ENCODE assay signal across 19 mouse cellular contexts in the genomic region with DNA sequence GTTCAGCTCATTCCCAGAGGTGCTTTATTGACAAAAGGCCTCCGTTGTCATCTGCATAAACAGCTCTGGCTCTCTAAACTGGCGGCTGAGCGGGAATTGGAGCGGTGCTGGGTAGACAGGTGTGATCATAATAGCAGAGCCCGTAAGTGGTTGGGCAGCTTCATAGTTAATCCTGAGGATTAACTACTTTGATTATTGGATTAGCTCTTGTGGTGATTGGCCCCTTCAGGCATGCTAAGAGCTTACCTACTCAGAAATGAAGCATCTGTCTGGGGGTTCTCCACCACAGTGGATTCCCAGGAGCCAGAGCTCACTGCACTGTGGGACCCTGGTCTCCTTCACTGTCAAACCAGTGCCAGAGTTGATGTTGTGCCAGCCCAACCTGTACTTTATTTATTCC.
DNase-seq lines count a peak whose midpoint lies in the region; ATAC-seq and TF ChIP-seq lines count a peak whose summit lies in the region.
"Had no signal": no experiment of that assay in that cellular context is flagged by ENCODE, and none has a peak within 500 bp of the region (broad histone marks: within the 10 kb centered on the region; RNA-seq: fewer than 3 reads in every experiment).

No protein-coding gene starts in this region.

- 27% methylated on average over 5 of the region's 5 CpGs for WGBS in midbrain, embryonic 14.5 days
- 42% methylated on average over 5 of the region's 5 CpGs for WGBS in midbrain, embryonic 11.5 days
- WGBS in kidney, adult 2 months, result 84% methylated on average over 5 of the region's 5 CpGs
- 67% methylated on average over 5 of the region's 5 CpGs for WGBS in hindbrain, embryonic 12.5 days

- no peak overlapping the region for H3K9ac ChIP-seq in midbrain, embryonic 14.5 days (replicated peaks; ENCODE audit: low read length)
- no peak overlapping the region for H3K9ac ChIP-seq in midbrain, embryonic 11.5 days (ENCODE audit: low read length)
- no peak overlapping the region for H3K9ac ChIP-seq in hindbrain, embryonic 12.5 days
- H3K9ac ChIP-seq: embryonic facial prominence, embryonic 13.5 days; forebrain, embryonic 13.5 days; forebrain, embryonic 15.5 days; forebrain, postnatal 0 days had no signal

- no peaks in the 10 kb centered on the region for H3K27me3 ChIP-seq in midbrain, embryonic 14.5 days (ENCODE audit: control insufficient read depth, insufficient read depth, low read length)
- H3K27me3 ChIP-seq in midbrain, embryonic 11.5 days (ENCODE audit: control insufficient read depth, insufficient read depth, low read length), result no peaks in the 10 kb centered on the region
- H3K27me3 ChIP-seq in kidney, adult 2 months (replicated peaks; ENCODE audit: control insufficient read depth, insufficient read depth, low read length), result no peaks in the 10 kb centered on the region
- H3K27me3 ChIP-seq in hindbrain, embryonic 12.5 days, result no peaks in the 10 kb centered on the region
- H3K27me3 ChIP-seq: forebrain, embryonic 13.5 days; forebrain, embryonic 15.5 days had no signal

- H3K4me3 ChIP-seq in midbrain, embryonic 14.5 days (replicated peaks; ENCODE audit: low read depth, low read length), result no peak overlapping the region
- H3K4me3 ChIP-seq in midbrain, embryonic 11.5 days (ENCODE audit: low read depth, low read length), result no peak overlapping the region
- no peak overlapping the region for H3K4me3 ChIP-seq in kidney, adult 2 months (ENCODE audit: insufficient read depth, low read depth, low read length)
- no peak overlapping the region for H3K4me3 ChIP-seq in hindbrain, embryonic 12.5 days
- H3K4me3 ChIP-seq: embryonic facial prominence, embryonic 13.5 days; forebrain, embryonic 13.5 days; forebrain, embryonic 15.5 days had no signal

- H3K36me3 ChIP-seq in midbrain, embryonic 14.5 days (ENCODE audit: control insufficient read depth, insufficient read depth, low read length), result no peaks in the 10 kb centered on the region
- H3K36me3 ChIP-seq in midbrain, embryonic 11.5 days (ENCODE audit: control insufficient read depth, insufficient read depth, low read length), result no peaks in the 10 kb centered on the region
- H3K36me3 ChIP-seq in kidney, adult 2 months (ENCODE audit: control insufficient read depth, insufficient read depth, low read length), result no peaks in the 10 kb centered on the region
- no peaks in the 10 kb centered on the region for H3K36me3 ChIP-seq in hindbrain, embryonic 12.5 days
- H3K36me3 ChIP-seq: embryonic facial prominence, embryonic 13.5 days; forebrain, embryonic 15.5 days had no signal

- TF ChIP-seq CTCF in kidney, adult 2 months (conservative IDR thresholded peaks at IDR 0.05; ENCODE audit: insufficient read depth, insufficient read length, low read depth, low read length), result no peak

- H3K4me2 ChIP-seq in midbrain, embryonic 14.5 days (ENCODE audit: low read length), result no peak overlapping the region
- no peak overlapping the region for H3K4me2 ChIP-seq in midbrain, embryonic 11.5 days
- no peak overlapping the region for H3K4me2 ChIP-seq in hindbrain, embryonic 12.5 days (replicated peaks)
- H3K4me2 ChIP-seq: embryonic facial prominence, embryonic 13.5 days; forebrain, embryonic 13.5 days; forebrain, embryonic 15.5 days had no signal

- no peak for TF ChIP-seq POLR2A in kidney, adult 2 months (IDR thresholded peaks at IDR 0.05; ENCODE audit: low read depth, low read length)

- ATAC-seq in midbrain, embryonic 14.5 days (ENCODE audit: low FRiP score, low TSS enrichment), result no peak
- ATAC-seq in midbrain, embryonic 11.5 days (ENCODE audit: low FRiP score), result no peak
- ATAC-seq in hindbrain, embryonic 12.5 days (ENCODE audit: low FRiP score), result no peak
- ATAC-seq: forebrain, embryonic 13.5 days; forebrain, embryonic 15.5 days; forebrain, postnatal 0 days had no signal

- peak; percentile 12 for DNase-seq in midbrain, embryonic 14.5 days
- DNase-seq in midbrain, embryonic 11.5 days (ENCODE audit: low spot score, missing footprints), result no peak
- peak; percentile 67 for DNase-seq in retina, adult 2 months (ENCODE audit: low read depth, low spot score)
- DNase-seq in retina, embryonic 14.5 days (ENCODE audit: low spot score), result peak; percentile 34
- DNase-seq in retina, postnatal 7 days (ENCODE audit: low read depth, low spot score), result peak; percentile 46
- no peak for DNase-seq in kidney, adult 2 months
- DNase-seq: adrenal gland, adult 2 months; adrenal gland, postnatal 14 days; adrenal gland, postnatal 36 days; cerebellum, adult 11-12 months; cerebellum, adult 2 months; cerebellum, adult 9-10 months; cerebellum, postnatal 10 days; cerebellum, postnatal 25 days; forebrain, postnatal 0 days had no signal

- no peak overlapping the region for H3K27ac ChIP-seq in midbrain, embryonic 14.5 days (replicated peaks; ENCODE audit: low read depth, low read length)
- H3K27ac ChIP-seq in midbrain, embryonic 11.5 days (ENCODE audit: low read depth, low read length), result no peak overlapping the region
- H3K27ac ChIP-seq in kidney, adult 2 months (ENCODE audit: insufficient read depth, low read depth, low read length), result no peak overlapping the region
- H3K27ac ChIP-seq in hindbrain, embryonic 12.5 days, result no peak overlapping the region
- H3K27ac ChIP-seq: embryonic facial prominence, embryonic 13.5 days; forebrain, embryonic 13.5 days; forebrain, embryonic 15.5 days had no signal

- H3K4me1 ChIP-seq in midbrain, embryonic 14.5 days (ENCODE audit: control insufficient read depth, insufficient read depth, low read length), result no peaks in the 10 kb centered on the region
- peaks cover 4% of the 10 kb centered on the region for H3K4me1 ChIP-seq in midbrain, embryonic 11.5 days (ENCODE audit: control insufficient read depth, insufficient read depth, low read length)
- peaks cover 4% of the 10 kb centered on the region; the same call in 1 of the 2 replicates for H3K4me1 ChIP-seq in kidney, adult 2 months (ENCODE audit: control insufficient read depth, insufficient read depth, low read length)
- H3K4me1 ChIP-seq in hindbrain, embryonic 12.5 days, result no peaks in the 10 kb centered on the region
- H3K4me1 ChIP-seq: forebrain, embryonic 13.5 days; forebrain, embryonic 15.5 days had no signal

- no peaks in the 10 kb centered on the region for H3K9me3 ChIP-seq in midbrain, embryonic 14.5 days (ENCODE audit: control insufficient read depth, low read length)
- H3K9me3 ChIP-seq in midbrain, embryonic 11.5 days (ENCODE audit: control insufficient read depth, low read length), result no peaks in the 10 kb centered on the region
- H3K9me3 ChIP-seq in hindbrain, embryonic 12.5 days (replicated peaks), result no peaks in the 10 kb centered on the region
- H3K9me3 ChIP-seq: embryonic facial prominence, embryonic 13.5 days; forebrain, embryonic 13.5 days; forebrain, embryonic 15.5 days had no signal

Comparison
In these comparisons a context has a peak if more than half of its experiments do, and no peak if none do; other contexts are left out.
1. DNase-seq: peak in midbrain, embryonic 14.5 days (single experiment), retina, adult 2 months (single experiment), retina, embryonic 14.5 days (single experiment) and retina, postnatal 7 days (single experiment); none in midbrain, embryonic 11.5 days (single experiment) and kidney, adult 2 months (single experiment).